ENCODE assay signal across 26 mouse cellular contexts in genomic region chr11:81845686-81846036, GRCm38 (mm10). TPM values are rescaled to one million over a fixed set of nuclear protein-coding genes. Genes with fewer than 3 reads are reported as not detected.
A peak's percentile ranks its signal among the peaks of the same experiment; 100 is the strongest.
DNase-seq lines count a peak whose midpoint lies in the region; ATAC-seq and TF ChIP-seq lines count a peak whose summit lies in the region.
"Had no signal": no experiment of that assay in that cellular context is flagged by ENCODE, and none has a peak within 500 bp of the region (broad histone marks: within the 10 kb centered on the region; RNA-seq: fewer than 3 reads in every experiment).

No protein-coding gene starts in this region.

- TF ChIP-seq POLR2A in lung, adult 2 months (IDR thresholded peaks at IDR 0.05; ENCODE audit: borderline replicate concordance, extremely low read depth, low read depth, low read length) = no peak

- peaks cover 15% of the 10 kb centered on the region for H3K4me1 ChIP-seq in hindbrain, embryonic 15.5 days (replicated peaks)
- H3K4me1 ChIP-seq in hindbrain, embryonic 14.5 days (replicated peaks; ENCODE audit: control insufficient read depth, insufficient read depth, low read length) = peaks cover 8% of the 10 kb centered on the region; the same call in 1 of the 2 replicates
- H3K4me1 ChIP-seq in lung, embryonic 15.5 days = peaks cover 11% of the 10 kb centered on the region; the same call in 1 of the 2 replicates
- no peaks in the 10 kb centered on the region for H3K4me1 ChIP-seq in lung, adult 2 months (ENCODE audit: control insufficient read depth, insufficient read depth, low read length)
- 0 out of 2 replicates have a peak, but pooled peaks cover under 1% of the 10 kb centered on the region for H3K4me1 ChIP-seq in midbrain, postnatal 0 days (ENCODE audit: insufficient read depth, low read length)
- H3K4me1 ChIP-seq in midbrain, embryonic 15.5 days = peaks cover 9% of the 10 kb centered on the region
- H3K4me1 ChIP-seq: embryonic facial prominence, embryonic 13.5 days had no signal

- no peak for DNase-seq in hindbrain, embryonic 14.5 days (ENCODE audit: low spot score)
- DNase-seq in lung, adult 2 months = no peak
- DNase-seq in midbrain, postnatal 0 days (ENCODE audit: low spot score) = no peak
- DNase-seq: right cerebral cortex, postnatal 4 days; thymus, adult 2 months; thymus, postnatal 36 days had no signal

- no peak overlapping the region for H3K9ac ChIP-seq in hindbrain, embryonic 15.5 days
- no peak overlapping the region for H3K9ac ChIP-seq in hindbrain, embryonic 14.5 days
- no peak overlapping the region for H3K9ac ChIP-seq in lung, embryonic 15.5 days
- H3K9ac ChIP-seq in midbrain, postnatal 0 days (replicated peaks; ENCODE audit: low read length, poor library complexity, severe bottlenecking) = no peak overlapping the region
- no peak overlapping the region for H3K9ac ChIP-seq in midbrain, embryonic 15.5 days
- H3K9ac ChIP-seq: embryonic facial prominence, embryonic 13.5 days; limb, embryonic 13.5 days; midbrain, embryonic 12.5 days had no signal

- WGBS in hindbrain, embryonic 15.5 days = 66% methylated on average over 3 of the region's 3 CpGs
- WGBS in hindbrain, embryonic 14.5 days = 82% methylated on average over 3 of the region's 3 CpGs
- WGBS in lung, embryonic 15.5 days = 55% methylated on average over 3 of the region's 3 CpGs
- 77% methylated on average over 3 of the region's 3 CpGs for WGBS in lung, adult 2 months
- 71% methylated on average over 3 of the region's 3 CpGs for WGBS in midbrain, postnatal 0 days
- WGBS in midbrain, embryonic 15.5 days = 69% methylated on average over 3 of the region's 3 CpGs

- no peak overlapping the region; the same call in 1 of the 2 replicates for H3K27ac ChIP-seq in hindbrain, embryonic 15.5 days (replicated peaks)
- H3K27ac ChIP-seq in hindbrain, embryonic 14.5 days = no peak overlapping the region
- H3K27ac ChIP-seq in lung, embryonic 15.5 days = peak overlapping the region; percentile 65; the same call in 1 of the 2 replicates
- H3K27ac ChIP-seq in midbrain, postnatal 0 days (ENCODE audit: low read depth, low read length) = no peak overlapping the region
- no peak overlapping the region for H3K27ac ChIP-seq in midbrain, embryonic 15.5 days
- H3K27ac ChIP-seq: embryonic facial prominence, embryonic 13.5 days; forebrain, embryonic 10.5 days; hindbrain, embryonic 10.5 days; limb, embryonic 13.5 days; midbrain, embryonic 12.5 days had no signal

- H3K4me2 ChIP-seq in hindbrain, embryonic 15.5 days = no peak overlapping the region
- no peak overlapping the region for H3K4me2 ChIP-seq in hindbrain, embryonic 14.5 days (replicated peaks)
- no peak overlapping the region for H3K4me2 ChIP-seq in lung, embryonic 15.5 days
- no peak overlapping the region for H3K4me2 ChIP-seq in midbrain, postnatal 0 days (ENCODE audit: low read depth, low read length, poor library complexity, severe bottlenecking)
- no peak overlapping the region for H3K4me2 ChIP-seq in midbrain, embryonic 15.5 days
- H3K4me2 ChIP-seq: embryonic facial prominence, embryonic 13.5 days; limb, embryonic 13.5 days; liver, embryonic 11.5 days; midbrain, embryonic 12.5 days had no signal

- ATAC-seq in hindbrain, embryonic 15.5 days (ENCODE audit: low FRiP score, low read depth) = peak; percentile 51
- no peak for ATAC-seq in hindbrain, embryonic 14.5 days (ENCODE audit: low FRiP score)
- no peak for ATAC-seq in lung, embryonic 15.5 days (ENCODE audit: borderline replicate concordance, extremely low read depth, low FRiP score, low TSS enrichment)
- ATAC-seq in midbrain, postnatal 0 days (ENCODE audit: low FRiP score) = 0 out of 2 replicates have a peak, but pooled peaks have one; percentile 20
- no peak for ATAC-seq in midbrain, embryonic 15.5 days (replicated peaks)
- no peak for ATAC-seq in megakaryocyte, adult 5-6 weeks (ENCODE audit: poor library complexity, severe bottlenecking)
- ATAC-seq: CD4-positive, CD25-positive, alpha-beta regulatory T cell, adult 4 months; forebrain, embryonic 16.5 days; intestine, postnatal 0 days had no signal

- no peak for TF ChIP-seq CTCF in lung, adult 2 months (IDR thresholded peaks at IDR 0.05; ENCODE audit: insufficient read depth, low read length)
- peak; percentile 51 for TF ChIP-seq CTCF in midbrain, postnatal 0 days (IDR thresholded peaks at IDR 0.05)

- H3K9me3 ChIP-seq in hindbrain, embryonic 15.5 days = no peaks in the 10 kb centered on the region
- no peaks in the 10 kb centered on the region for H3K9me3 ChIP-seq in hindbrain, embryonic 14.5 days (ENCODE audit: control insufficient read depth, low read length)
- H3K9me3 ChIP-seq in lung, embryonic 15.5 days = no peaks in the 10 kb centered on the region
- no peaks in the 10 kb centered on the region for H3K9me3 ChIP-seq in midbrain, postnatal 0 days (ENCODE audit: low read length)
- H3K9me3 ChIP-seq in midbrain, embryonic 15.5 days = no peaks in the 10 kb centered on the region
- H3K9me3 ChIP-seq: embryonic facial prominence, embryonic 13.5 days; forebrain, embryonic 10.5 days; hindbrain, embryonic 10.5 days; limb, embryonic 13.5 days; midbrain, embryonic 12.5 days had no signal

- no peak overlapping the region for H3K4me3 ChIP-seq in hindbrain, embryonic 15.5 days
- no peak overlapping the region for H3K4me3 ChIP-seq in hindbrain, embryonic 14.5 days (replicated peaks; ENCODE audit: low read length)
- no peak overlapping the region for H3K4me3 ChIP-seq in lung, embryonic 15.5 days
- no peak overlapping the region for H3K4me3 ChIP-seq in lung, adult 2 months (replicated peaks; ENCODE audit: extremely low read depth, low read depth, low read length)
- no peak overlapping the region for H3K4me3 ChIP-seq in midbrain, postnatal 0 days (ENCODE audit: low read depth, low read length)
- H3K4me3 ChIP-seq in midbrain, embryonic 15.5 days = no peak overlapping the region
- H3K4me3 ChIP-seq: embryonic facial prominence, embryonic 13.5 days; forebrain, embryonic 10.5 days; hindbrain, embryonic 10.5 days; limb, embryonic 13.5 days; midbrain, embryonic 12.5 days had no signal

- H3K27me3 ChIP-seq in hindbrain, embryonic 15.5 days = no peaks in the 10 kb centered on the region
- H3K27me3 ChIP-seq in hindbrain, embryonic 14.5 days (ENCODE audit: control insufficient read depth, insufficient read depth, low read length) = no peaks in the 10 kb centered on the region
- H3K27me3 ChIP-seq in lung, embryonic 15.5 days = no peaks in the 10 kb centered on the region
- H3K27me3 ChIP-seq in midbrain, postnatal 0 days (ENCODE audit: insufficient read depth, low read length) = no peaks in the 10 kb centered on the region
- no peaks in the 10 kb centered on the region for H3K27me3 ChIP-seq in midbrain, embryonic 15.5 days (replicated peaks)
- H3K27me3 ChIP-seq: embryonic facial prominence, embryonic 13.5 days; limb, embryonic 13.5 days; midbrain, embryonic 12.5 days had no signal

- no peaks in the 10 kb centered on the region for H3K36me3 ChIP-seq in hindbrain, embryonic 15.5 days
- H3K36me3 ChIP-seq in hindbrain, embryonic 14.5 days (replicated peaks; ENCODE audit: control insufficient read depth, insufficient read depth) = no peaks in the 10 kb centered on the region
- no peaks in the 10 kb centered on the region for H3K36me3 ChIP-seq in lung, embryonic 15.5 days
- no peaks in the 10 kb centered on the region for H3K36me3 ChIP-seq in midbrain, postnatal 0 days (ENCODE audit: insufficient read depth, low read length)
- H3K36me3 ChIP-seq in midbrain, embryonic 15.5 days (replicated peaks) = no peaks in the 10 kb centered on the region
- H3K36me3 ChIP-seq: embryonic facial prominence, embryonic 13.5 days; forebrain, embryonic 10.5 days; hindbrain, embryonic 10.5 days; limb, embryonic 13.5 days; midbrain, embryonic 12.5 days had no signal

RNA-seq across cellular contexts. Expression of gene 5530401A14Rik, which starts 14.8 kb away (rescaled TPM):
- 0.73 and 1.2 TPM in 2 replicates for polyA plus RNA-seq in hindbrain, embryonic 15.5 days (2015; fragmentation: Nextera tagmentation; extraction: Ambion mirVana)
- polyA plus RNA-seq in hindbrain, embryonic 14.5 days (2014; fragmentation: Nextera tagmentation; extraction: Ambion mirVana) = 0.33 and 0.91 TPM in 2 replicates
- not detected in 2 replicates for polyA plus RNA-seq in lung, embryonic 15.5 days (2015; fragmentation: Nextera tagmentation; extraction: Ambion mirVana)
- polyA plus RNA-seq in lung, adult 2 months (2012; rRNA removed) = not detected in 2 replicates
- not detected in 2 replicates for total RNA-seq in midbrain, postnatal 0 days (2014; rRNA removed)
- 0.38 and 0.67 TPM in 2 replicates for polyA plus RNA-seq in midbrain, postnatal 0 days (2015; fragmentation: Nextera tagmentation; extraction: Ambion mirVana)
- 0.76 and 0.77 TPM in 2 replicates for polyA plus RNA-seq in midbrain, embryonic 15.5 days (2015; fragmentation: Nextera tagmentation; extraction: Ambion mirVana)
- not detected in 2 replicates for total RNA-seq in megakaryocyte, adult 5-6 weeks (2015)
- total RNA-seq in megakaryocyte, adult 5-6 weeks (2017) = not detected in 2 replicates
- total RNA-seq: megakaryocyte progenitor cell, adult 5-6 weeks; neutrophil, adult 5-6 weeks had no signal
- polyA plus RNA-seq: CD4-positive, CD25-positive, alpha-beta regulatory T cell, adult 4 months; forebrain, embryonic 10.5 days; heart, embryonic 14.5 days; large intestine, adult 2 months; limb, embryonic 13.5 days; liver, embryonic 11.5 days; liver, embryonic 16.5 days; neural tube, embryonic 11.5 days; spleen, adult 2 months; thymus, adult 2 months had no signal

Comparison
In these comparisons a context has a peak if more than half of its experiments do, and no peak if none do; other contexts are left out.
1. ATAC-seq: peak in hindbrain, embryonic 15.5 days (single experiment) and midbrain, postnatal 0 days (single experiment); none in hindbrain, embryonic 14.5 days (single experiment), lung, embryonic 15.5 days (single experiment), midbrain, embryonic 15.5 days (single experiment) and megakaryocyte, adult 5-6 weeks (single experiment).